Mouse (Mus musculus): ENCODE results near the gene Trpc4ap.
"Not testable (repeated sequence)": the region's sequence is repeated elsewhere in the genome, so short reads cannot be mapped to it uniquely, and the experiment has no call there.

The Trpc4ap gene

GRCm38 (mm10) chr2:155691723-155692493 is at the start of gene Trpc4ap:
Gene Trpc4ap, minus strand, starts transcription at chr2:155692384.
- DNase-seq: peak; percentile 94

GRCm38 (mm10) chr2:155737803-155738202 is 45.6 kb upstream of the Trpc4ap start:
- no peak for DNase-seq

GRCm38 (mm10) chr2:155736936-155737335 is 44.8 kb upstream of the Trpc4ap start:
- no peak for DNase-seq

- not testable (repeated sequence) for DNase-seq
Observed at GRCm38 (mm10) chr2:155735766-155736165, 43.6 kb upstream of the Trpc4ap start, which contains the start of gene Gm17581. Gene Gm17581, minus strand, starts transcription at chr2:155735866.

GRCm38 (mm10) chr2:155735080-155735479 is 42.9 kb upstream of the Trpc4ap start:
- DNase-seq: no peak

- DNase-seq: peak; percentile 90
Observed at GRCm38 (mm10) chr2:155729158-155729645, 37.0 kb upstream of the Trpc4ap start, which contains the start of gene Edem2. Gene Edem2, minus strand, starts transcription at chr2:155729475.

- DNase-seq: peak; percentile 23
Observed at GRCm38 (mm10) chr2:155728742-155729141, 36.6 kb upstream of the Trpc4ap start.

- no peak for DNase-seq
Observed at GRCm38 (mm10) chr2:155727764-155728395, 35.7 kb upstream of the Trpc4ap start.

- no peak for DNase-seq
Observed at GRCm38 (mm10) chr2:155726302-155726701, 34.1 kb upstream of the Trpc4ap start.

GRCm38 (mm10) chr2:155724526-155724925 is 32.3 kb upstream of the Trpc4ap start:
- DNase-seq: no peak

GRCm38 (mm10) chr2:155724036-155724435 is 31.9 kb upstream of the Trpc4ap start:
- DNase-seq: no peak

- no peak for DNase-seq
Observed at GRCm38 (mm10) chr2:155720585-155720984, 28.4 kb upstream of the Trpc4ap start.

- no peak for DNase-seq
Observed at GRCm38 (mm10) chr2:155717082-155717990, 25.2 kb upstream of the Trpc4ap start.

GRCm38 (mm10) chr2:155710557-155710956 is 18.4 kb upstream of the Trpc4ap start:
- DNase-seq: no peak

- DNase-seq: no peak
Observed at GRCm38 (mm10) chr2:155707251-155707650, 15.1 kb upstream of the Trpc4ap start.

- DNase-seq: no peak
Observed at GRCm38 (mm10) chr2:155703630-155704029, 11.4 kb upstream of the Trpc4ap start.

GRCm38 (mm10) chr2:155701399-155701919 is 9.3 kb upstream of the Trpc4ap start:
- no peak for DNase-seq

GRCm38 (mm10) chr2:155698443-155698842 is 6.3 kb upstream of the Trpc4ap start:
- not testable (repeated sequence) for DNase-seq

GRCm38 (mm10) chr2:155696851-155697250 is 4.7 kb upstream of the Trpc4ap start:
- no peak for DNase-seq

- peak; percentile 83 for DNase-seq
Observed at GRCm38 (mm10) chr2:155696091-155696558, 3.9 kb upstream of the Trpc4ap start.

- no peak for DNase-seq
Observed at GRCm38 (mm10) chr2:155695316-155695715, 3.1 kb upstream of the Trpc4ap start.

GRCm38 (mm10) chr2:155694564-155694963 is 2.4 kb upstream of the Trpc4ap start:
- DNase-seq: no peak
